15 mouse cellular contexts compared by ENCODE assay signal in the genomic region with DNA sequence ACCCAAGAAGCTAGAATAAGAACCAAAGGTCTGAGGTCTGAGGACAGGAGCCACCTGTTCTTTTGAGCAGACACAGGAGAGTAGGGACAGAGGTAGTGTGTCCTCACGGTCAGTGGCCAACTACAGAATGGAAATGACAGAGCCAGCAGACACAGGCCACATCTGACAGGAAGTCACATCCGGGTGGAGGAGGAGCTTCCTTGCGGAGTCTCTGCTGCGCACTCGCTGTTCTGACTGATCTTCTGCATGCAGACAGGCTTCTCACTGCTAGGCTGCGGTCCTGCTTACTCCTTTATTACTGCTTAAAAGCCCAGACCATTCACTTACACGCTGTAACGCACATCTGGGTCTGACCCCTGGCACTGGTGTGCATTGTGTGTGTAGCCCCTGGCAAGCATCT. TPM values are rescaled to one million over a fixed set of nuclear protein-coding genes. Genes with fewer than 3 reads are reported as not detected.
DNase-seq lines count a peak whose midpoint lies in the region; ATAC-seq and TF ChIP-seq lines count a peak whose summit lies in the region.
"Had no signal": no experiment of that assay in that cellular context is flagged by ENCODE, and none has a peak within 500 bp of the region (broad histone marks: within the 10 kb centered on the region; RNA-seq: fewer than 3 reads in every experiment).

No protein-coding gene starts in this region.

- H3K9me3 ChIP-seq in forebrain, embryonic 10.5 days = no peaks in the 10 kb centered on the region
- H3K9me3 ChIP-seq in forebrain, embryonic 15.5 days = no peaks in the 10 kb centered on the region
- H3K9me3 ChIP-seq in kidney, postnatal 0 days (replicated peaks; ENCODE audit: low read length) = no peaks in the 10 kb centered on the region
- H3K9me3 ChIP-seq in midbrain, embryonic 11.5 days (ENCODE audit: control insufficient read depth, low read length) = no peaks in the 10 kb centered on the region
- H3K9me3 ChIP-seq: limb, embryonic 13.5 days; midbrain, embryonic 10.5 days had no signal

- H3K9ac ChIP-seq in forebrain, embryonic 15.5 days (replicated peaks) = no peak overlapping the region
- H3K9ac ChIP-seq in kidney, postnatal 0 days (ENCODE audit: low read depth, low read length) = no peak overlapping the region
- H3K9ac ChIP-seq in midbrain, embryonic 11.5 days (ENCODE audit: low read length) = no peak overlapping the region
- H3K9ac ChIP-seq: hindbrain, embryonic 14.5 days; limb, embryonic 13.5 days; liver, postnatal 0 days had no signal

- 0 out of 2 replicates have a peak overlapping the region, but pooled peaks have one; percentile 0 for H3K27ac ChIP-seq in forebrain, embryonic 10.5 days
- no peak overlapping the region for H3K27ac ChIP-seq in forebrain, embryonic 15.5 days (replicated peaks)
- H3K27ac ChIP-seq in kidney, postnatal 0 days = no peak overlapping the region
- no peak overlapping the region for H3K27ac ChIP-seq in midbrain, embryonic 11.5 days (ENCODE audit: low read depth, low read length)
- H3K27ac ChIP-seq: hindbrain, embryonic 14.5 days; limb, embryonic 13.5 days; midbrain, embryonic 10.5 days had no signal

- H3K27me3 ChIP-seq in forebrain, embryonic 10.5 days (ENCODE audit: poor library complexity, severe bottlenecking) = no peaks in the 10 kb centered on the region
- H3K27me3 ChIP-seq in forebrain, embryonic 15.5 days = no peaks in the 10 kb centered on the region
- no peaks in the 10 kb centered on the region for H3K27me3 ChIP-seq in kidney, postnatal 0 days (ENCODE audit: insufficient read depth, low read length)
- H3K27me3 ChIP-seq in midbrain, embryonic 11.5 days (ENCODE audit: control insufficient read depth, insufficient read depth, low read length) = no peaks in the 10 kb centered on the region
- H3K27me3 ChIP-seq: limb, embryonic 13.5 days had no signal

- H3K4me3 ChIP-seq in forebrain, embryonic 10.5 days = no peak overlapping the region
- H3K4me3 ChIP-seq in forebrain, embryonic 15.5 days = no peak overlapping the region
- no peak overlapping the region for H3K4me3 ChIP-seq in kidney, postnatal 0 days (replicated peaks; ENCODE audit: low read depth, low read length)
- H3K4me3 ChIP-seq in midbrain, embryonic 11.5 days (ENCODE audit: low read depth, low read length) = no peak overlapping the region
- H3K4me3 ChIP-seq: limb, embryonic 13.5 days; midbrain, embryonic 10.5 days had no signal

- no peak for TF ChIP-seq CTCF in kidney, postnatal 0 days (IDR thresholded peaks at IDR 0.05; ENCODE audit: low read depth)

- no peak overlapping the region for H3K4me2 ChIP-seq in forebrain, embryonic 15.5 days (replicated peaks)
- no peak overlapping the region for H3K4me2 ChIP-seq in kidney, postnatal 0 days (ENCODE audit: low read length)
- H3K4me2 ChIP-seq in midbrain, embryonic 11.5 days = no peak overlapping the region
- H3K4me2 ChIP-seq: hindbrain, embryonic 14.5 days; limb, embryonic 13.5 days had no signal

- 79% methylated on average over 8 of the region's 8 CpGs for WGBS in forebrain, embryonic 10.5 days
- 76% methylated on average over 8 of the region's 8 CpGs for WGBS in forebrain, embryonic 15.5 days
- 69% methylated on average over 8 of the region's 8 CpGs for WGBS in kidney, postnatal 0 days
- 80% methylated on average over 8 of the region's 8 CpGs for WGBS in midbrain, embryonic 11.5 days

- no peak for DNase-seq in forebrain, embryonic 10.5 days (ENCODE audit: extremely low spot score, low spot score)
- peak; percentile 43 for DNase-seq in kidney, postnatal 0 days (ENCODE audit: low spot score)
- DNase-seq in kidney, adult 18-20 months = no peak
- peak; percentile 54 for DNase-seq in kidney, postnatal 14 days
- DNase-seq in lung, postnatal 36 days = peak; percentile 59
- no peak for DNase-seq in midbrain, embryonic 11.5 days (ENCODE audit: low spot score, missing footprints)
- DNase-seq in embryo, embryonic 9.5 days (ENCODE audit: extremely low spot score) = no peak
- DNase-seq: cerebellum, adult 2 months; liver, postnatal 0 days; thymus, adult 18-20 months had no signal

- H3K4me1 ChIP-seq in forebrain, embryonic 10.5 days = peaks cover 37% of the 10 kb centered on the region
- peaks cover 16% of the 10 kb centered on the region for H3K4me1 ChIP-seq in forebrain, embryonic 15.5 days
- peaks cover 8% of the 10 kb centered on the region for H3K4me1 ChIP-seq in kidney, postnatal 0 days (replicated peaks; ENCODE audit: insufficient read depth, low read length)
- H3K4me1 ChIP-seq in midbrain, embryonic 11.5 days (ENCODE audit: control insufficient read depth, insufficient read depth, low read length) = peaks cover 6% of the 10 kb centered on the region

- no peak for ATAC-seq in forebrain, embryonic 15.5 days (replicated peaks)
- no peak for ATAC-seq in kidney, postnatal 0 days (replicated peaks; ENCODE audit: low FRiP score, low read depth)
- ATAC-seq in midbrain, embryonic 11.5 days (ENCODE audit: low FRiP score) = no peak
- ATAC-seq: intestine, postnatal 0 days; liver, postnatal 0 days had no signal

- peaks cover 92% of the 10 kb centered on the region for H3K36me3 ChIP-seq in forebrain, embryonic 10.5 days (replicated peaks)
- H3K36me3 ChIP-seq in forebrain, embryonic 15.5 days = peaks cover 46% of the 10 kb centered on the region
- peaks cover 49% of the 10 kb centered on the region for H3K36me3 ChIP-seq in kidney, postnatal 0 days (ENCODE audit: insufficient read depth, low read length)
- H3K36me3 ChIP-seq in midbrain, embryonic 11.5 days (ENCODE audit: control insufficient read depth, insufficient read depth, low read length) = peaks cover 27% of the 10 kb centered on the region

RNA-seq across cellular contexts. Expression of gene Tmem201, which starts 9.0 kb away (rescaled TPM):
- polyA plus RNA-seq in forebrain, embryonic 10.5 days (2016; fragmentation: Nextera tagmentation; extraction: Ambion mirVana) = 38.7 and 42.7 TPM in 2 replicates
- polyA plus RNA-seq in forebrain, embryonic 15.5 days (2015; fragmentation: Nextera tagmentation; extraction: Ambion mirVana) = 39.8 and 40.8 TPM in 2 replicates
- 22.3 and 23.5 TPM in 2 replicates for polyA plus RNA-seq in kidney, postnatal 0 days (2015; fragmentation: Nextera tagmentation; extraction: Ambion mirVana)
- polyA plus RNA-seq in midbrain, embryonic 11.5 days (2014; fragmentation: Nextera tagmentation; extraction: Ambion mirVana) = 15.8 and 18.4 TPM in 2 replicates

RNA-seq across cellular contexts. Expression of gene Pik3cd, which starts 26.4 kb away (rescaled TPM):
- 4.3 and 4.6 TPM in 2 replicates for polyA plus RNA-seq in forebrain, embryonic 10.5 days (2016; fragmentation: Nextera tagmentation; extraction: Ambion mirVana)
- polyA plus RNA-seq in forebrain, embryonic 15.5 days (2015; fragmentation: Nextera tagmentation; extraction: Ambion mirVana) = 16.5 and 18.2 TPM in 2 replicates
- polyA plus RNA-seq in kidney, postnatal 0 days (2015; fragmentation: Nextera tagmentation; extraction: Ambion mirVana) = 3.6 and 3.8 TPM in 2 replicates
- polyA plus RNA-seq in midbrain, embryonic 11.5 days (2014; fragmentation: Nextera tagmentation; extraction: Ambion mirVana) = 7.8 and 8.7 TPM in 2 replicates

RNA-seq across cellular contexts. Expression of gene Slc25a33, which starts 45.3 kb away (rescaled TPM):
- 13.4 and 15.0 TPM in 2 replicates for polyA plus RNA-seq in forebrain, embryonic 10.5 days (2016; fragmentation: Nextera tagmentation; extraction: Ambion mirVana)
- polyA plus RNA-seq in forebrain, embryonic 15.5 days (2015; fragmentation: Nextera tagmentation; extraction: Ambion mirVana) = 21.8 and 22.6 TPM in 2 replicates
- 15.1 and 15.2 TPM in 2 replicates for polyA plus RNA-seq in kidney, postnatal 0 days (2015; fragmentation: Nextera tagmentation; extraction: Ambion mirVana)
- polyA plus RNA-seq in midbrain, embryonic 11.5 days (2014; fragmentation: Nextera tagmentation; extraction: Ambion mirVana) = 18.6 and 21.4 TPM in 2 replicates

Comparison
In these comparisons a context has a peak if more than half of its experiments do, and no peak if none do; other contexts are left out.
1. DNase-seq: peak in kidney, postnatal 0 days (single experiment), kidney, postnatal 14 days (single experiment) and lung, postnatal 36 days (single experiment); none in forebrain, embryonic 10.5 days (single experiment), kidney, adult 18-20 months (single experiment), midbrain, embryonic 11.5 days (single experiment) and embryo, embryonic 9.5 days (single experiment).